Mouse (Mus musculus): ENCODE data around the gene Mad2l1bp.

Mad2l1bp gene

GRCm38 (mm10) chr17:46152847-46153782 lies at the start of gene Mad2l1bp:
Gene Mad2l1bp, minus strand, starts transcription at chr17:46153553.
- DNase-seq (ENCODE audit: low spot score) = peak; percentile 90

GRCm38 (mm10) chr17:46203078-46203477 lies 49.7 kb upstream of the Mad2l1bp start:
- no peak for DNase-seq (ENCODE audit: low spot score)

GRCm38 (mm10) chr17:46202421-46203071 lies 49.2 kb upstream of the Mad2l1bp start, which contains the start of the genes Polh and Xpo5:
Gene Polh, minus strand, starts transcription at chr17:46202645.
Gene Xpo5, plus strand, starts transcription at chr17:46202782.
- peak; percentile 94 for DNase-seq (ENCODE audit: low spot score)

GRCm38 (mm10) chr17:46201151-46201550 lies 47.8 kb upstream of the Mad2l1bp start:
- no peak for DNase-seq (ENCODE audit: low spot score)

GRCm38 (mm10) chr17:46188829-46189228 lies 35.5 kb upstream of the Mad2l1bp start:
- no peak for DNase-seq (ENCODE audit: low spot score)

GRCm38 (mm10) chr17:46182273-46182672 lies 28.9 kb upstream of the Mad2l1bp start:
- no peak for DNase-seq (ENCODE audit: low spot score)

- DNase-seq (ENCODE audit: low spot score) = peak; percentile 67
Measured at GRCm38 (mm10) chr17:46170538-46170937, 17.2 kb upstream of the Mad2l1bp start.

- no peak for DNase-seq (ENCODE audit: low spot score)
Measured at GRCm38 (mm10) chr17:46168768-46169167, 15.4 kb upstream of the Mad2l1bp start.

GRCm38 (mm10) chr17:46168318-46168717 lies 15.0 kb upstream of the Mad2l1bp start:
- peak; percentile 50 for DNase-seq (ENCODE audit: low spot score)

GRCm38 (mm10) chr17:46167014-46167413 lies 13.7 kb upstream of the Mad2l1bp start:
- DNase-seq (ENCODE audit: low spot score) = no peak

- no peak for DNase-seq (ENCODE audit: low spot score)
Measured at GRCm38 (mm10) chr17:46166270-46166669, 12.9 kb upstream of the Mad2l1bp start.

GRCm38 (mm10) chr17:46165460-46165859 lies 12.1 kb upstream of the Mad2l1bp start:
- no peak for DNase-seq (ENCODE audit: low spot score)

GRCm38 (mm10) chr17:46164791-46165190 lies 11.4 kb upstream of the Mad2l1bp start:
- no peak for DNase-seq (ENCODE audit: low spot score)

GRCm38 (mm10) chr17:46164301-46164700 lies 10.9 kb upstream of the Mad2l1bp start:
- no peak for DNase-seq (ENCODE audit: low spot score)

- DNase-seq (ENCODE audit: low spot score) = no peak
Measured at GRCm38 (mm10) chr17:46162951-46163421, 9.6 kb upstream of the Mad2l1bp start.

- DNase-seq (ENCODE audit: low spot score) = no peak
Measured at GRCm38 (mm10) chr17:46162551-46162950, 9.2 kb upstream of the Mad2l1bp start.

GRCm38 (mm10) chr17:46161710-46162109 lies 8.4 kb upstream of the Mad2l1bp start:
- DNase-seq (ENCODE audit: low spot score) = no peak

GRCm38 (mm10) chr17:46161179-46161578 lies 7.8 kb upstream of the Mad2l1bp start:
- peak; percentile 41 for DNase-seq (ENCODE audit: low spot score)

- peak; percentile 99 for DNase-seq (ENCODE audit: low spot score)
Measured at GRCm38 (mm10) chr17:46160686-46161085, 7.3 kb upstream of the Mad2l1bp start, which contains the start of gene Gtpbp2. Gene Gtpbp2, plus strand, starts transcription at chr17:46161032.

- peak; percentile 98 for DNase-seq (ENCODE audit: low spot score)
Measured at GRCm38 (mm10) chr17:46160090-46160662, 6.8 kb upstream of the Mad2l1bp start.

- DNase-seq (ENCODE audit: low spot score) = no peak
Measured at GRCm38 (mm10) chr17:46159236-46159635, 5.9 kb upstream of the Mad2l1bp start.

GRCm38 (mm10) chr17:46157131-46157530 lies 3.8 kb upstream of the Mad2l1bp start:
- DNase-seq (ENCODE audit: low spot score) = no peak
